Mouse (Mus musculus) neural tube, embryonic 12.5 days (tissue): Measurements from ENCODE around the gene Sh3gl2. TPM values are rescaled to one million over a fixed set of nuclear protein-coding genes. Genes with fewer than 3 reads are reported as not detected.

ENCODE experiments used
- ATAC-seq: fragments of 200-750 bp; cut with Nextera tagmentation; 2 replicates; pipeline ENCODE4 v1.8.0; 2017; ENCODE audit warnings: low read depth, mild to moderate bottlenecking, moderate TSS enrichment, moderate library complexity; ENCODE audit not compliant: low FRiP score
- H3K27ac ChIP-seq: fragments of 300-500 bp; sonication (generic); 2 replicates; pipeline ENCODE4 v1.5.1; 2016
- H3K27me3 ChIP-seq: fragments of 300-500 bp; sonication (generic); replicated peaks from 2 replicates; pipeline ENCODE4 v1.6.1; 2016; ENCODE audit warnings: mild to moderate bottlenecking
- H3K36me3 ChIP-seq: fragments of 300-500 bp; sonication (generic); 2 replicates; pipeline ENCODE4 v1.6.1; 2016; ENCODE audit warnings: mild to moderate bottlenecking
- H3K4me1 ChIP-seq: fragments of 300-500 bp; sonication (generic); 2 replicates; pipeline ENCODE4 v1.6.1; 2016
- H3K4me2 ChIP-seq: fragments of 300-500 bp; sonication (generic); replicated peaks from 2 replicates; pipeline ENCODE4 v1.6.1; 2016; ENCODE audit warnings: mild to moderate bottlenecking
- H3K4me3 ChIP-seq: fragments of 300-500 bp; sonication (generic); 2 replicates; pipeline ENCODE4 v1.5.1; 2016
- H3K9ac ChIP-seq: fragments of 300-500 bp; sonication (generic); 2 replicates; pipeline ENCODE4 v1.6.1; 2016; ENCODE audit warnings: mild to moderate bottlenecking
- H3K9me3 ChIP-seq: fragments of 300-500 bp; sonication (generic); 2 replicates; pipeline ENCODE4 v1.6.1; 2016; ENCODE audit warnings: mild to moderate bottlenecking
- WGBS: fragments of 180-500 bp; shearing (Covaris S2); methylation state at CpG from one replicate; pipeline ENCODE4 v1.1.7; 2016; 5-methylcytosine and 5-hydroxymethylcytosine counted together
- polyA plus RNA-seq: library from polyadenylated mRNA; unstranded; fragments of >200 nt; fragmentation: Nextera tagmentation; extraction: Ambion mirVana; gene quantifications from 2 replicates; pipeline ENCODE4 v1.2.1, GENCODE M21; 2016

Sh3gl2 gene
- polyA plus RNA-seq, 1 experiment from 2014 or later = 26.2 TPM

- Histone ChIP-seq H3K9ac (no peak overlapping the region), H3K36me3 (no peaks in the 10 kb centered on the region), H3K4me1 (0 out of 2 replicates have a peak, but pooled peaks cover 4% of the 10 kb centered on the region), H3K27me3 (no peaks in the 10 kb centered on the region), H3K4me3 (no peak overlapping the region), H3K27ac (no peak overlapping the region), H3K9me3 (no peaks in the 10 kb centered on the region), H3K4me2 (no peak overlapping the region)
- WGBS = 77% methylated on average over 3 of the region's 3 CpGs
- ATAC-seq = 0 out of 2 replicates have a peak, but pooled peaks have one; percentile 21
These were observed 68.5 kb downstream of the Sh3gl2 start for GRCm38 (mm10) chr4:85273452-85273851.

GRCm38 (mm10) chr4:85283151-85283550, 78.2 kb downstream of the Sh3gl2 start:
- no peaks in the 10 kb centered on the region for H3K36me3 ChIP-seq
- no peak for ATAC-seq
- H3K9ac ChIP-seq = no peak overlapping the region
- no peaks in the 10 kb centered on the region for H3K27me3 ChIP-seq
- no peak overlapping the region for H3K4me2 ChIP-seq
- H3K9me3 ChIP-seq = no peaks in the 10 kb centered on the region
- no peak overlapping the region for H3K4me3 ChIP-seq
- 90% methylated on average over 9 of the region's 9 CpGs for WGBS
- H3K4me1 ChIP-seq = no peaks in the 10 kb centered on the region
- no peak overlapping the region for H3K27ac ChIP-seq

GRCm38 (mm10) chr4:85289990-85290389, 85.1 kb downstream of the Sh3gl2 start:
- H3K4me1 ChIP-seq = no peaks in the 10 kb centered on the region
- no peak overlapping the region for H3K9ac ChIP-seq
- H3K27ac ChIP-seq = no peak overlapping the region
- no peak for ATAC-seq
- H3K9me3 ChIP-seq = no peaks in the 10 kb centered on the region
- no peak overlapping the region for H3K4me2 ChIP-seq
- WGBS = 95% methylated on average over 1 of the region's 1 CpGs
- no peaks in the 10 kb centered on the region for H3K36me3 ChIP-seq
- no peaks in the 10 kb centered on the region for H3K27me3 ChIP-seq
- no peak overlapping the region for H3K4me3 ChIP-seq

- WGBS = 86% methylated on average over 4 of the region's 4 CpGs
These were observed 86.4 kb downstream of the Sh3gl2 start for GRCm38 (mm10) chr4:85291296-85291695.

GRCm38 (mm10) chr4:85293368-85293767, 88.4 kb downstream of the Sh3gl2 start:
- 83% methylated on average over 3 of the region's 3 CpGs for WGBS
- no peaks in the 10 kb centered on the region for H3K27me3 ChIP-seq
- no peak overlapping the region for H3K4me3 ChIP-seq
- no peaks in the 10 kb centered on the region for H3K4me1 ChIP-seq
- no peaks in the 10 kb centered on the region for H3K36me3 ChIP-seq
- no peaks in the 10 kb centered on the region for H3K9me3 ChIP-seq
- no peak for ATAC-seq
- H3K4me2 ChIP-seq = no peak overlapping the region
- no peak overlapping the region for H3K9ac ChIP-seq
- H3K27ac ChIP-seq = no peak overlapping the region

More at GRCm38 (mm10) chr4:85291296-85291695, 86.4 kb downstream of the Sh3gl2 start:
- Histone ChIP-seq H3K27ac (no peak overlapping the region), H3K4me1 (no peaks in the 10 kb centered on the region), H3K36me3 (no peaks in the 10 kb centered on the region), H3K4me2 (no peak overlapping the region), H3K4me3 (no peak overlapping the region), H3K27me3 (no peaks in the 10 kb centered on the region), H3K9ac (no peak overlapping the region), H3K9me3 (no peaks in the 10 kb centered on the region)
- ATAC-seq = no peak

- WGBS = 88% methylated on average over 6 of the region's 6 CpGs
- H3K36me3 ChIP-seq = no peaks in the 10 kb centered on the region
- H3K4me3 ChIP-seq = no peak overlapping the region
- no peak overlapping the region for H3K9ac ChIP-seq
- ATAC-seq = no peak
- no peaks in the 10 kb centered on the region for H3K27me3 ChIP-seq
- no peaks in the 10 kb centered on the region for H3K4me1 ChIP-seq
- H3K4me2 ChIP-seq = no peak overlapping the region
- H3K9me3 ChIP-seq = no peaks in the 10 kb centered on the region
- H3K27ac ChIP-seq = no peak overlapping the region
These were observed 95.9 kb downstream of the Sh3gl2 start for GRCm38 (mm10) chr4:85300610-85301405.

GRCm38 (mm10) chr4:85305912-85306573, 101.1 kb downstream of the Sh3gl2 start:
- H3K36me3 ChIP-seq = no peaks in the 10 kb centered on the region
- H3K27me3 ChIP-seq = no peaks in the 10 kb centered on the region
- no peak overlapping the region for H3K4me2 ChIP-seq
- ATAC-seq = no peak
- 78% methylated on average over 7 of the region's 7 CpGs for WGBS
- no peaks in the 10 kb centered on the region for H3K4me1 ChIP-seq
- H3K9ac ChIP-seq = no peak overlapping the region
- no peak overlapping the region for H3K27ac ChIP-seq
- H3K9me3 ChIP-seq = no peaks in the 10 kb centered on the region
- no peak overlapping the region for H3K4me3 ChIP-seq

- no peak overlapping the region for H3K9ac ChIP-seq
- H3K4me2 ChIP-seq = no peak overlapping the region
- no peaks in the 10 kb centered on the region for H3K27me3 ChIP-seq
- H3K9me3 ChIP-seq = no peaks in the 10 kb centered on the region
- H3K36me3 ChIP-seq = no peaks in the 10 kb centered on the region
- H3K4me1 ChIP-seq = no peaks in the 10 kb centered on the region
- H3K27ac ChIP-seq = no peak overlapping the region
- WGBS = 47% methylated on average over 3 of the region's 3 CpGs
- no peak for ATAC-seq
- no peak overlapping the region for H3K4me3 ChIP-seq
These were observed 114.2 kb downstream of the Sh3gl2 start for GRCm38 (mm10) chr4:85319092-85319491.

GRCm38 (mm10) chr4:85325454-85325853, 120.5 kb downstream of the Sh3gl2 start:
- Histone ChIP-seq H3K36me3 (no peaks in the 10 kb centered on the region), H3K9ac (no peak overlapping the region), H3K4me1 (no peaks in the 10 kb centered on the region), H3K27me3 (no peaks in the 10 kb centered on the region), H3K9me3 (no peaks in the 10 kb centered on the region), H3K4me3 (no peak overlapping the region), H3K27ac (no peak overlapping the region), H3K4me2 (no peak overlapping the region)
- no peak for ATAC-seq
- 84% methylated on average over 6 of the region's 6 CpGs for WGBS

GRCm38 (mm10) chr4:85326052-85326451, 121.1 kb downstream of the Sh3gl2 start:
- 92% methylated on average over 1 of the region's 1 CpGs for WGBS
- Histone ChIP-seq H3K27me3 (no peaks in the 10 kb centered on the region), H3K4me2 (no peak overlapping the region), H3K27ac (no peak overlapping the region), H3K9me3 (no peaks in the 10 kb centered on the region), H3K9ac (no peak overlapping the region), H3K36me3 (no peaks in the 10 kb centered on the region), H3K4me3 (no peak overlapping the region), H3K4me1 (no peaks in the 10 kb centered on the region)
- no peak for ATAC-seq

GRCm38 (mm10) chr4:85334688-85335200, 129.8 kb downstream of the Sh3gl2 start:
- Histone ChIP-seq H3K4me1 (no peaks in the 10 kb centered on the region), H3K9me3 (no peaks in the 10 kb centered on the region), H3K27me3 (no peaks in the 10 kb centered on the region), H3K27ac (no peak overlapping the region), H3K4me3 (no peak overlapping the region), H3K9ac (no peak overlapping the region), H3K36me3 (no peaks in the 10 kb centered on the region), H3K4me2 (no peak overlapping the region)
- 78% methylated on average over 4 of the region's 4 CpGs for WGBS
- ATAC-seq = no peak

- Histone ChIP-seq H3K9me3 (no peaks in the 10 kb centered on the region), H3K4me2 (no peak overlapping the region), H3K27me3 (no peaks in the 10 kb centered on the region), H3K27ac (no peak overlapping the region), H3K4me1 (no peaks in the 10 kb centered on the region), H3K4me3 (no peak overlapping the region), H3K36me3 (no peaks in the 10 kb centered on the region), H3K9ac (no peak overlapping the region)
- ATAC-seq = no peak
These were observed 131.4 kb downstream of the Sh3gl2 start for GRCm38 (mm10) chr4:85336356-85336755.
